Mouse (Mus musculus) ES-Bruce4 (cell line): Measurements from ENCODE around the gene Ppcdc. TPM values are rescaled to one million over a fixed set of nuclear protein-coding genes. Genes with fewer than 3 reads are reported as not detected.

Experiments used
- H3K27ac ChIP-seq: 2 replicates; pipeline ENCODE4 v1.5.1; 2012; ENCODE audit warnings: low read length, inconsistent platforms; ENCODE audit not compliant: insufficient read depth
- H3K27me3 ChIP-seq: 2 replicates; pipeline ENCODE4 v1.6.1; 2012; ENCODE audit warnings: mild to moderate bottlenecking, low read length, inconsistent platforms; ENCODE audit not compliant: control insufficient read depth, poor library complexity, insufficient read depth, severe bottlenecking
- H3K36me3 ChIP-seq: 2 replicates; pipeline ENCODE4 v1.6.1; 2012; ENCODE audit warnings: inconsistent platforms, mild to moderate bottlenecking, low read length, moderate library complexity; ENCODE audit not compliant: control insufficient read depth, poor library complexity, insufficient read depth, severe bottlenecking
- H3K4me1 ChIP-seq: one replicate; pipeline ENCODE4 v1.8.1; 2011; ENCODE audit warnings: low read length; ENCODE audit not compliant: control insufficient read depth, insufficient read depth
- H3K4me3 ChIP-seq: 2 replicates; pipeline ENCODE4 v1.5.1; 2011; ENCODE audit warnings: low read depth, mild to moderate bottlenecking, low read length
- H3K9ac ChIP-seq: 2 replicates; pipeline ENCODE4 v1.6.1; 2012; ENCODE audit warnings: low read depth, mild to moderate bottlenecking, inconsistent platforms; ENCODE audit not compliant: poor library complexity, severe bottlenecking
- H3K9me3 ChIP-seq: replicated peaks from 2 replicates; pipeline ENCODE4 v1.6.1; 2012; ENCODE audit warnings: mild to moderate bottlenecking, low read length, inconsistent platforms; ENCODE audit not compliant: control insufficient read depth, poor library complexity, insufficient read depth, severe bottlenecking
- CTCF ChIP-seq: IDR thresholded peaks from one replicate; pipeline ENCODE4 v1.8.1; 2011; ENCODE audit warnings: low read depth, low read length
- EP300 ChIP-seq: IDR thresholded peaks from 2 replicates; pipeline ENCODE4 v1.6.1; 2011; ENCODE audit warnings: low read depth, low read length; ENCODE audit not compliant: insufficient read depth
- POLR2A ChIP-seq: IDR thresholded peaks from one replicate; pipeline ENCODE4 v1.8.1; 2011; ENCODE audit warnings: low read length; ENCODE audit not compliant: insufficient read depth
- polyA plus RNA-seq: library from polyadenylated mRNA; stranded (reverse); fragments of >200 nt; gene quantifications from 2 replicates; pipeline ENCODE4 v1.2.4, GENCODE M21; 2011; ENCODE audit warnings: low read depth; ENCODE audit not compliant: missing spikeins, insufficient read depth, insufficient read length

Ppcdc gene
- polyA plus RNA-seq, 1 experiment = 35.6 TPM

- TF ChIP-seq CTCF = no peak
- TF ChIP-seq EP300 = no peak
- TF ChIP-seq POLR2A = no peak
Observed at GRCm38 (mm10) chr9:57340361-57340760, 99.6 kb downstream of the Ppcdc start.

GRCm38 (mm10) chr9:57339577-57340210, 100.2 kb downstream of the Ppcdc start:
- Histone ChIP-seq H3K27me3 (no peaks in the 10 kb centered on the region), H3K27ac (no peak overlapping the region), H3K9me3 (peaks cover 7% of the 10 kb centered on the region; the same call in 1 of the 2 replicates), H3K4me3 (no peak overlapping the region), H3K4me1 (no peaks in the 10 kb centered on the region), H3K9ac (no peak overlapping the region), H3K36me3 (no peaks in the 10 kb centered on the region)
- TF ChIP-seq EP300 = no peak
- no peak for TF ChIP-seq POLR2A
- no peak for TF ChIP-seq CTCF

More at GRCm38 (mm10) chr9:57340361-57340760, 99.6 kb downstream of the Ppcdc start:
- Histone ChIP-seq H3K4me3 (no peak overlapping the region), H3K9ac (no peak overlapping the region), H3K27me3 (no peaks in the 10 kb centered on the region), H3K4me1 (no peaks in the 10 kb centered on the region), H3K9me3 (peaks cover 7% of the 10 kb centered on the region; the same call in 1 of the 2 replicates), H3K36me3 (no peaks in the 10 kb centered on the region), H3K27ac (no peak overlapping the region)

- TF ChIP-seq POLR2A (no peak), EP300 (no peak), CTCF (no peak)
- Histone ChIP-seq H3K9ac (no peak overlapping the region), H3K4me3 (no peak overlapping the region), H3K9me3 (peaks cover 7% of the 10 kb centered on the region; the same call in 1 of the 2 replicates), H3K27ac (no peak overlapping the region), H3K27me3 (no peaks in the 10 kb centered on the region), H3K4me1 (no peaks in the 10 kb centered on the region), H3K36me3 (no peaks in the 10 kb centered on the region)
Observed at GRCm38 (mm10) chr9:57338706-57339105, 101.2 kb downstream of the Ppcdc start.

Other genes with a start within 250 kb of the Ppcdc start
- not detected in 2 replicates for gene Trcg1, start 203.6 kb downstream of the Ppcdc start, polyA plus RNA-seq
- 45.4 and 48.0 TPM in 2 replicates for gene 1700017B05Rik, start 177.5 kb downstream of the Ppcdc start, polyA plus RNA-seq
- gene Scamp5, start 27.9 kb upstream of the Ppcdc start, polyA plus RNA-seq = 31.1 and 32.1 TPM in 2 replicates
- gene Rpp25, start 63.9 kb upstream of the Ppcdc start, polyA plus RNA-seq = 14.3 and 17.6 TPM in 2 replicates
- gene Cox5a, start 81.2 kb upstream of the Ppcdc start, polyA plus RNA-seq = 490 and 512 TPM in 2 replicates
- 9.0 and 11.8 TPM in 2 replicates for gene Fam219b, start 97.4 kb upstream of the Ppcdc start, polyA plus RNA-seq
- 39.1 TPM in 2 replicates for gene Mpi, start 112.6 kb upstream of the Ppcdc start, polyA plus RNA-seq
- 26.6 and 31.0 TPM in 2 replicates for gene Scamp2, start 120.8 kb upstream of the Ppcdc start, polyA plus RNA-seq
- 10.1 TPM in 2 replicates for gene Ulk3, start 149.3 kb upstream of the Ppcdc start, polyA plus RNA-seq
- not detected in 2 replicates for gene Cplx3, start 166.2 kb upstream of the Ppcdc start, polyA plus RNA-seq
- not detected in 2 replicates for gene Lman1l, start 180.7 kb upstream of the Ppcdc start, polyA plus RNA-seq
- gene Csk, start 213.5 kb upstream of the Ppcdc start, polyA plus RNA-seq = 30.7 and 35.5 TPM in 2 replicates
- 0.37 TPM in 1 of 2 replicates, not detected in the other for gene Cyp1a2, start 243.6 kb upstream of the Ppcdc start, polyA plus RNA-seq
- gene Cyp1a1, start 247.8 kb upstream of the Ppcdc start, polyA plus RNA-seq = 1.2 and 1.8 TPM in 2 replicates